Mouse (Mus musculus) right cerebral cortex, postnatal 14 days (tissue): ENCODE measurements around the gene Armc5.

Source experiments
- DNase-seq: peaks from one replicate; pipeline ENCODE4 v3.0.0; 2022

Armc5 gene

GRCm38 (mm10) chr7:128236856-128237592 lies at the start of gene Armc5:
Gene Armc5, plus strand, starts transcription at chr7:128237342.
- peak; percentile 79 for DNase-seq

GRCm38 (mm10) chr7:128201607-128202006 lies 35.5 kb upstream of the Armc5 start:
- DNase-seq, result no peak

- DNase-seq, result no peak
Measured at GRCm38 (mm10) chr7:128203071-128203470, 34.1 kb upstream of the Armc5 start.

- no peak for DNase-seq
Measured at GRCm38 (mm10) chr7:128204179-128204578, 33.0 kb upstream of the Armc5 start.

- no peak for DNase-seq
Measured at GRCm38 (mm10) chr7:128205695-128206094, 31.4 kb upstream of the Armc5 start.

- no peak for DNase-seq
Measured at GRCm38 (mm10) chr7:128206152-128206551, 31.0 kb upstream of the Armc5 start, which contains the start of gene Cox6a2. Gene Cox6a2, minus strand, starts transcription at chr7:128206387.

GRCm38 (mm10) chr7:128208187-128208586 lies 29.0 kb upstream of the Armc5 start:
- peak; percentile 60 for DNase-seq

- DNase-seq, result no peak
Measured at GRCm38 (mm10) chr7:128209826-128210225, 27.3 kb upstream of the Armc5 start.

GRCm38 (mm10) chr7:128219952-128220351 lies 17.2 kb upstream of the Armc5 start:
- no peak for DNase-seq

GRCm38 (mm10) chr7:128220936-128221335 lies 16.2 kb upstream of the Armc5 start:
- no peak for DNase-seq

- DNase-seq, result no peak
Measured at GRCm38 (mm10) chr7:128231741-128232140, 5.4 kb upstream of the Armc5 start.

GRCm38 (mm10) chr7:128234796-128235195 lies 2.3 kb upstream of the Armc5 start:
- no peak for DNase-seq

GRCm38 (mm10) chr7:128235481-128235880 lies 1.7 kb upstream of the Armc5 start:
- no peak for DNase-seq

- DNase-seq, result no peak
Measured at GRCm38 (mm10) chr7:128236426-128236825, 716 bp upstream of the Armc5 start.

GRCm38 (mm10) chr7:128237593-128237926 lies 418 bp downstream of the Armc5 start:
- DNase-seq, result no peak

- peak; percentile 100 for DNase-seq
Measured at GRCm38 (mm10) chr7:128237927-128238778, 1.0 kb downstream of the Armc5 start, which contains the start of gene 9130023H24Rik. Gene 9130023H24Rik, minus strand, starts transcription at chr7:128238031.

- no peak for DNase-seq
Measured at GRCm38 (mm10) chr7:128238991-128239390, 1.8 kb downstream of the Armc5 start.

GRCm38 (mm10) chr7:128240131-128240784 lies 3.1 kb downstream of the Armc5 start:
- DNase-seq, result no peak

GRCm38 (mm10) chr7:128242331-128242730 lies 5.2 kb downstream of the Armc5 start:
- no peak for DNase-seq

GRCm38 (mm10) chr7:128243921-128244320 lies 6.8 kb downstream of the Armc5 start:
- no peak for DNase-seq

- DNase-seq, result no peak
Measured at GRCm38 (mm10) chr7:128244410-128245025, 7.4 kb downstream of the Armc5 start.

GRCm38 (mm10) chr7:128245547-128245946 lies 8.4 kb downstream of the Armc5 start:
- no peak for DNase-seq
